Mouse (Mus musculus) liver (tissue): Measurements from ENCODE around the gene Gm5108.
A peak's percentile ranks its signal among the peaks of the same experiment; 100 is the strongest.

Experiments used
- DNase-seq: peaks from one replicate; pipeline ENCODE4 v3.0.0-alpha.2; 2020; ENCODE audit warnings: mixed read lengths

Gene Gm5108

GRCm38 (mm10) chr5:67941369-67941768 lies at the start of gene Gm5108:
Gm5108 (plus strand) TSS chr5:67941669.
- no peak for DNase-seq

- DNase-seq: no peak
Observed at GRCm38 (mm10) chr5:67898921-67899320, 42.5 kb upstream of the Gm5108 start.

- DNase-seq: no peak
Observed at GRCm38 (mm10) chr5:67904555-67904954, 36.9 kb upstream of the Gm5108 start.

- DNase-seq: no peak
Observed at GRCm38 (mm10) chr5:67930584-67930983, 10.9 kb upstream of the Gm5108 start.

GRCm38 (mm10) chr5:67931623-67932022 lies 9.8 kb upstream of the Gm5108 start:
- peak; percentile 7 for DNase-seq

- DNase-seq: no peak
Observed at GRCm38 (mm10) chr5:67943199-67943598, 1.7 kb downstream of the Gm5108 start.

- no peak for DNase-seq
Observed at GRCm38 (mm10) chr5:67944074-67944785, 2.8 kb downstream of the Gm5108 start.

GRCm38 (mm10) chr5:67946321-67946720 lies 4.9 kb downstream of the Gm5108 start, which contains the start of gene Gm21905:
Gm21905 (minus strand) TSS chr5:67946421.
- no peak for DNase-seq

GRCm38 (mm10) chr5:67947006-67947405 lies 5.5 kb downstream of the Gm5108 start:
- no peak for DNase-seq

GRCm38 (mm10) chr5:67948074-67948473 lies 6.6 kb downstream of the Gm5108 start:
- no peak for DNase-seq

GRCm38 (mm10) chr5:67954097-67954496 lies 12.6 kb downstream of the Gm5108 start:
- DNase-seq: no peak

- no peak for DNase-seq
Observed at GRCm38 (mm10) chr5:67955486-67955885, 14.0 kb downstream of the Gm5108 start.

- no peak for DNase-seq
Observed at GRCm38 (mm10) chr5:67961708-67962629, 20.5 kb downstream of the Gm5108 start.

GRCm38 (mm10) chr5:67969536-67969935 lies 28.1 kb downstream of the Gm5108 start:
- DNase-seq: no peak

- no peak for DNase-seq
Observed at GRCm38 (mm10) chr5:67981946-67982526, 40.6 kb downstream of the Gm5108 start.

GRCm38 (mm10) chr5:67990426-67990825 lies 49.0 kb downstream of the Gm5108 start:
- DNase-seq: no peak

GRCm38 (mm10) chr5:68002611-68003010 lies 61.1 kb downstream of the Gm5108 start:
- no peak for DNase-seq

GRCm38 (mm10) chr5:68003904-68004303 lies 62.4 kb downstream of the Gm5108 start:
- DNase-seq: no peak

- no peak for DNase-seq
Observed at GRCm38 (mm10) chr5:68004419-68004818, 63.0 kb downstream of the Gm5108 start.

GRCm38 (mm10) chr5:68007074-68007473 lies 65.6 kb downstream of the Gm5108 start:
- no peak for DNase-seq

- no peak for DNase-seq
Observed at GRCm38 (mm10) chr5:68011569-68011968, 70.1 kb downstream of the Gm5108 start.

GRCm38 (mm10) chr5:68012618-68013017 lies 71.1 kb downstream of the Gm5108 start:
- peak; percentile 76 for DNase-seq

GRCm38 (mm10) chr5:68020870-68021269 lies 79.4 kb downstream of the Gm5108 start:
- no peak for DNase-seq
